Mouse (Mus musculus): ENCODE measurements at regions not wholly inside any gene's neighbourhood (a gene's known extent, or its start where the extent isn't known, plus 50 kb on each side); places are given as distances from the start of the nearest gene placed in this dataset.

DNA sequence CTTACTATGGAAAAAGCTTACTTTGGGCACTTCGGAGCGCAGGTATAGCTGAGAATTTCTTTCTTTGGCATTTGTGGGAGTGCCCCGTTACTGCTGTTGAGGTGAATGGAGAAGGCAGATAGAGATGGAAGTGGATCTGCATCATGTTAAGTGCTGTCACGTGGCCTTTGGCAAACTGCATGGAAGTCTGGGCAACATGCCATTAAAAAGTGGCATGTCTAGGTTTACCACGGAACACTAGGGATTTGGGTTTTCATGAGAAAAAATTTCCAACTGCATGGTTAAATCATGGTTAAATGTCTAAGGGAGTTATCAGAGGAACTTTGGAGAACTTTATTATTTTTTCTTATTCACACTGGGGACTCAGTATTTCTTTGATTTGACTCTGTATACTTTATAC, 102.0 kb upstream of the Mmadhc start:
- TF ChIP-seq CTCF (IDR thresholded peaks at IDR 0.05; ENCODE audit: borderline replicate concordance, extremely low read depth, insufficient read depth, insufficient read length) (no peak), POLR2A (IDR thresholded peaks at IDR 0.05; ENCODE audit: borderline replicate concordance, extremely low read depth, insufficient read depth, insufficient read length, poor library complexity, severe bottlenecking) (no peak)

Measured in brain, embryonic 14.5 days (tissue).